Comparison of ENCODE assay signal across 7 mouse cellular contexts in genomic region chr12:111574074-111574886, GRCm38 (mm10). TPM values are rescaled to one million over a fixed set of nuclear protein-coding genes. Genes with fewer than 3 reads are reported as not detected.
DNase-seq lines count a peak whose midpoint lies in the region; ATAC-seq lines count a peak whose summit lies in the region.

Gene Mark3 (plus strand): TSS chr12:111574523.

- WGBS in embryonic facial prominence, embryonic 12.5 days = under 1% methylated on average over 73 of the region's 75 CpGs
- WGBS in limb, embryonic 11.5 days = under 1% methylated on average over 64 of the region's 75 CpGs
- under 1% methylated on average over 74 of the region's 75 CpGs for WGBS in midbrain, embryonic 14.5 days

- peaks cover 14% of the 10 kb centered on the region for H3K4me1 ChIP-seq in embryonic facial prominence, embryonic 12.5 days
- H3K4me1 ChIP-seq in limb, embryonic 11.5 days (ENCODE audit: control insufficient read depth, insufficient read depth, low read length) = peaks cover 3% of the 10 kb centered on the region; the same call in 1 of the 2 replicates
- peaks cover 24% of the 10 kb centered on the region for H3K4me1 ChIP-seq in midbrain, embryonic 14.5 days (ENCODE audit: control insufficient read depth, insufficient read depth, low read length)

- peak within 1 kb of the TSS; percentile 100 for H3K4me3 ChIP-seq in embryonic facial prominence, embryonic 12.5 days
- H3K4me3 ChIP-seq in limb, embryonic 11.5 days (ENCODE audit: low read depth, low read length) = peak within 1 kb of the TSS; percentile 91
- peak within 1 kb of the TSS; percentile 99 for H3K4me3 ChIP-seq in midbrain, embryonic 14.5 days (replicated peaks; ENCODE audit: low read depth, low read length)

- peak; percentile 99 for ATAC-seq in embryonic facial prominence, embryonic 12.5 days (ENCODE audit: insufficient number of reproducible peaks, insufficient read depth, low FRiP score, low TSS enrichment)
- ATAC-seq in limb, embryonic 11.5 days (ENCODE audit: insufficient number of reproducible peaks, low FRiP score, low TSS enrichment, low read depth) = peak; percentile 98
- peak; percentile 98 for ATAC-seq in midbrain, embryonic 14.5 days (ENCODE audit: low FRiP score, low TSS enrichment)

- DNase-seq in adrenal gland, postnatal 25 days = peak; percentile 98
- DNase-seq in heart, adult 11 months = peak; percentile 100
- peak; percentile 97 for DNase-seq in kidney, adult 18-20 months
- DNase-seq in limb, embryonic 11.5 days (ENCODE audit: low spot score) = peak; percentile 96
- peak; percentile 99 for DNase-seq in midbrain, embryonic 14.5 days
- DNase-seq in spleen, adult 18-20 months = peak; percentile 91 to 92

- peak within 1 kb of the TSS; percentile 95 for H3K27ac ChIP-seq in embryonic facial prominence, embryonic 12.5 days
- H3K27ac ChIP-seq in limb, embryonic 11.5 days (replicated peaks; ENCODE audit: low read depth, low read length) = peak within 1 kb of the TSS; percentile 79
- H3K27ac ChIP-seq in midbrain, embryonic 14.5 days (replicated peaks; ENCODE audit: low read depth, low read length) = peak within 1 kb of the TSS; percentile 96

- H3K36me3 ChIP-seq in embryonic facial prominence, embryonic 12.5 days = no peaks in the 10 kb centered on the region
- H3K36me3 ChIP-seq in limb, embryonic 11.5 days (ENCODE audit: control insufficient read depth, insufficient read depth, low read length) = no peaks in the 10 kb centered on the region
- no peaks in the 10 kb centered on the region for H3K36me3 ChIP-seq in midbrain, embryonic 14.5 days (ENCODE audit: control insufficient read depth, insufficient read depth, low read length)

- no peaks in the 10 kb centered on the region for H3K9me3 ChIP-seq in embryonic facial prominence, embryonic 12.5 days
- no peaks in the 10 kb centered on the region for H3K9me3 ChIP-seq in limb, embryonic 11.5 days (ENCODE audit: control insufficient read depth, low read length)
- H3K9me3 ChIP-seq in midbrain, embryonic 14.5 days (ENCODE audit: control insufficient read depth, low read length) = no peaks in the 10 kb centered on the region

- peak within 1 kb of the TSS; percentile 87 for H3K4me2 ChIP-seq in embryonic facial prominence, embryonic 12.5 days (replicated peaks)
- H3K4me2 ChIP-seq in limb, embryonic 11.5 days (ENCODE audit: low read depth, severe bottlenecking) = peak within 1 kb of the TSS; percentile 82
- peak within 1 kb of the TSS; percentile 98 for H3K4me2 ChIP-seq in midbrain, embryonic 14.5 days (ENCODE audit: low read length)

- H3K9ac ChIP-seq in embryonic facial prominence, embryonic 12.5 days = peak within 1 kb of the TSS; percentile 99
- H3K9ac ChIP-seq in limb, embryonic 11.5 days (ENCODE audit: low read length) = peak within 1 kb of the TSS; percentile 97
- peak within 1 kb of the TSS; percentile 97 for H3K9ac ChIP-seq in midbrain, embryonic 14.5 days (replicated peaks; ENCODE audit: low read length)

- H3K27me3 ChIP-seq in embryonic facial prominence, embryonic 12.5 days = no peaks in the 10 kb centered on the region
- H3K27me3 ChIP-seq in limb, embryonic 11.5 days (ENCODE audit: control insufficient read depth, insufficient read depth, low read length) = no peaks in the 10 kb centered on the region
- H3K27me3 ChIP-seq in midbrain, embryonic 14.5 days (ENCODE audit: control insufficient read depth, insufficient read depth, low read length) = no peaks in the 10 kb centered on the region

RNA-seq across cellular contexts. Expression of gene Mark3, which starts in this region (rescaled TPM):
- total RNA-seq in adrenal gland, postnatal 25 days (2021) = 101 and 109 TPM in 2 replicates
- polyA plus RNA-seq in embryonic facial prominence, embryonic 12.5 days (2016; fragmentation: Nextera tagmentation; extraction: Ambion mirVana) = 69.8 and 70.0 TPM in 2 replicates
- 65.4 and 65.7 TPM in 2 replicates for polyA plus RNA-seq in limb, embryonic 11.5 days (2014; fragmentation: Nextera tagmentation; extraction: Ambion mirVana)
- polyA plus RNA-seq in midbrain, embryonic 14.5 days (2014; fragmentation: Nextera tagmentation; extraction: Ambion mirVana) = 64.0 and 76.7 TPM in 2 replicates

Comparison
In these comparisons a context has a peak if more than half of its experiments do, and no peak if none do; other contexts are left out.
1. Peak in every context shown above with its lines: DNase-seq, ATAC-seq, H3K4me3 ChIP-seq and H3K27ac ChIP-seq.